Mouse (Mus musculus): ENCODE measurements around the gene Anks6. TPM values are rescaled to one million over a fixed set of nuclear protein-coding genes. Genes with fewer than 3 reads are reported as not detected.

The Anks6 gene
- total RNA-seq, 1 experiment = 0.89 TPM

- no peaks in the 10 kb centered on the region for H3K36me3 ChIP-seq (ENCODE audit: control insufficient read depth, insufficient read depth, low read length, poor library complexity, severe bottlenecking)
- peaks cover 0 to 2% of the 10 kb centered on the region in 2 experiments; a peak in 1 of 4 replicates for H3K4me1 ChIP-seq (ENCODE audit: control insufficient read depth in 2 of 2, insufficient read depth in 2 of 2, low read length in 2 of 2, poor library complexity in 1 of 2)
- in situ Hi-C loops (cut with MboI; ENCODE audit: low sequenced_read_pairs in 2 of 2, unreplicated experiment in 2 of 2) = no loop called here
- no peak overlapping the region for H3K9ac ChIP-seq (ENCODE audit: insufficient read depth, low read depth, low read length, poor library complexity, severe bottlenecking)
- H3K4me3 ChIP-seq (ENCODE audit: insufficient read depth in 1 of 2, low read depth in 1 of 2, low read length in 2 of 2, poor library complexity in 1 of 2, severe bottlenecking in 1 of 2) = no peak overlapping the region
- no peak for DNase-seq (ENCODE audit: low read depth, low spot score)
- no peak overlapping the region for H3K27ac ChIP-seq (ENCODE audit: insufficient read depth, low read depth, low read length, poor library complexity, severe bottlenecking)
- no peaks in the 10 kb centered on the region for H3K9me3 ChIP-seq (ENCODE audit: control insufficient read depth, insufficient read depth, low read depth, low read length)
- TF ChIP-seq CHD2 (IDR thresholded peaks at IDR 0.05; ENCODE audit: low read depth, low read length) = no peak
- no peak for TF ChIP-seq ZNF384 (IDR thresholded peaks at IDR 0.05; ENCODE audit: low read depth, low read length)
- TF ChIP-seq HCFC1 (IDR thresholded peaks at IDR 0.05; ENCODE audit: borderline replicate concordance, insufficient read depth, low read length) = no peak
- TF ChIP-seq MAFK (IDR thresholded peaks at IDR 0.05; ENCODE audit: insufficient read depth, low read depth, low read length) = no peak
- TF ChIP-seq ZC3H11A (IDR thresholded peaks at IDR 0.05; ENCODE audit: borderline replicate concordance, low read depth, low read length) = no peak
Measured at GRCm38 (mm10) chr4:47046974-47047373, 10.3 kb downstream of the Anks6 start.

- TF ChIP-seq HCFC1 (IDR thresholded peaks at IDR 0.05; ENCODE audit: borderline replicate concordance, insufficient read depth, low read length) (no peak), ZNF384 (IDR thresholded peaks at IDR 0.05; ENCODE audit: low read depth, low read length) (no peak), MAFK (IDR thresholded peaks at IDR 0.05; ENCODE audit: insufficient read depth, low read depth, low read length) (no peak), ZC3H11A (IDR thresholded peaks at IDR 0.05; ENCODE audit: borderline replicate concordance, low read depth, low read length) (no peak), CHD2 (IDR thresholded peaks at IDR 0.05; ENCODE audit: low read depth, low read length) (no peak)
- H3K9me3 ChIP-seq (ENCODE audit: control insufficient read depth, insufficient read depth, low read depth, low read length) = no peaks in the 10 kb centered on the region
- no peaks in the 10 kb centered on the region for H3K36me3 ChIP-seq (ENCODE audit: control insufficient read depth, insufficient read depth, low read length, poor library complexity, severe bottlenecking)
- in situ Hi-C loops (cut with MboI; ENCODE audit: low sequenced_read_pairs in 2 of 2, unreplicated experiment in 2 of 2) = no loop called here
- H3K4me3 ChIP-seq (ENCODE audit: insufficient read depth in 1 of 2, low read depth in 1 of 2, low read length in 2 of 2, poor library complexity in 1 of 2, severe bottlenecking in 1 of 2) = no peak overlapping the region
- no peaks in the 10 kb centered on the region for H3K4me1 ChIP-seq (ENCODE audit: control insufficient read depth in 2 of 2, insufficient read depth in 2 of 2, low read length in 2 of 2, poor library complexity in 1 of 2)
- DNase-seq (ENCODE audit: low read depth, low spot score) = no peak
- H3K9ac ChIP-seq (ENCODE audit: insufficient read depth, low read depth, low read length, poor library complexity, severe bottlenecking) = no peak overlapping the region
- H3K27ac ChIP-seq (ENCODE audit: insufficient read depth, low read depth, low read length, poor library complexity, severe bottlenecking) = no peak overlapping the region
Measured at GRCm38 (mm10) chr4:47043866-47044265, 13.4 kb downstream of the Anks6 start.

GRCm38 (mm10) chr4:47039586-47039985 is 17.6 kb downstream of the Anks6 start:
- no peak overlapping the region for H3K4me3 ChIP-seq (ENCODE audit: insufficient read depth in 1 of 2, low read depth in 1 of 2, low read length in 2 of 2, poor library complexity in 1 of 2, severe bottlenecking in 1 of 2)
- in situ Hi-C loops (cut with MboI; ENCODE audit: low sequenced_read_pairs in 2 of 2, unreplicated experiment in 2 of 2) = no loop called here
- H3K27ac ChIP-seq (ENCODE audit: insufficient read depth, low read depth, low read length, poor library complexity, severe bottlenecking) = no peak overlapping the region
- H3K9ac ChIP-seq (ENCODE audit: insufficient read depth, low read depth, low read length, poor library complexity, severe bottlenecking) = no peak overlapping the region
- no peaks in the 10 kb centered on the region for H3K4me1 ChIP-seq (ENCODE audit: control insufficient read depth in 2 of 2, insufficient read depth in 2 of 2, low read length in 2 of 2, poor library complexity in 1 of 2)
- no peaks in the 10 kb centered on the region for H3K36me3 ChIP-seq (ENCODE audit: control insufficient read depth, insufficient read depth, low read length, poor library complexity, severe bottlenecking)
- H3K9me3 ChIP-seq (ENCODE audit: control insufficient read depth, insufficient read depth, low read depth, low read length) = no peaks in the 10 kb centered on the region
- TF ChIP-seq ZC3H11A (IDR thresholded peaks at IDR 0.05; ENCODE audit: borderline replicate concordance, low read depth, low read length) (no peak), ZNF384 (IDR thresholded peaks at IDR 0.05; ENCODE audit: low read depth, low read length) (no peak), CHD2 (IDR thresholded peaks at IDR 0.05; ENCODE audit: low read depth, low read length) (no peak), HCFC1 (IDR thresholded peaks at IDR 0.05; ENCODE audit: borderline replicate concordance, insufficient read depth, low read length) (no peak), MAFK (IDR thresholded peaks at IDR 0.05; ENCODE audit: insufficient read depth, low read depth, low read length) (no peak)
- no peak for DNase-seq (ENCODE audit: low read depth, low spot score)

- no peak overlapping the region for H3K9ac ChIP-seq (ENCODE audit: insufficient read depth, low read depth, low read length, poor library complexity, severe bottlenecking)
- no peak for TF ChIP-seq CHD2 (IDR thresholded peaks at IDR 0.05; ENCODE audit: low read depth, low read length)
- TF ChIP-seq ZC3H11A (IDR thresholded peaks at IDR 0.05; ENCODE audit: borderline replicate concordance, low read depth, low read length) = peak; percentile 60; the same call in 1 of the 2 replicates
- TF ChIP-seq HCFC1 (IDR thresholded peaks at IDR 0.05; ENCODE audit: borderline replicate concordance, insufficient read depth, low read length) = no peak
- no peak for TF ChIP-seq ZNF384 (IDR thresholded peaks at IDR 0.05; ENCODE audit: low read depth, low read length)
- no peak for TF ChIP-seq MAFK (IDR thresholded peaks at IDR 0.05; ENCODE audit: insufficient read depth, low read depth, low read length)
- H3K36me3 ChIP-seq (ENCODE audit: control insufficient read depth, insufficient read depth, low read length, poor library complexity, severe bottlenecking) = no peaks in the 10 kb centered on the region
- in situ Hi-C loops (cut with MboI; ENCODE audit: low sequenced_read_pairs in 2 of 2, unreplicated experiment in 2 of 2) = no loop called here
- no peak overlapping the region for H3K27ac ChIP-seq (ENCODE audit: insufficient read depth, low read depth, low read length, poor library complexity, severe bottlenecking)
- H3K4me3 ChIP-seq (ENCODE audit: insufficient read depth in 1 of 2, low read depth in 1 of 2, low read length in 2 of 2, poor library complexity in 1 of 2, severe bottlenecking in 1 of 2) = no peak overlapping the region
- H3K9me3 ChIP-seq (ENCODE audit: control insufficient read depth, insufficient read depth, low read depth, low read length) = no peaks in the 10 kb centered on the region
- no peaks in the 10 kb centered on the region for H3K4me1 ChIP-seq (ENCODE audit: control insufficient read depth in 2 of 2, insufficient read depth in 2 of 2, low read length in 2 of 2, poor library complexity in 1 of 2)
- peak; percentile 73 for DNase-seq (ENCODE audit: low read depth, low spot score)
Measured at GRCm38 (mm10) chr4:47037321-47037657, 19.9 kb downstream of the Anks6 start.

All from ES-E14 (cell line).